Mouse (Mus musculus): ENCODE results near the gene Dars2. TPM values are rescaled to one million over a fixed set of nuclear protein-coding genes. Genes with fewer than 3 reads are reported as not detected.
"Not testable (repeated sequence)": the region's sequence is repeated elsewhere in the genome, so short reads cannot be mapped to it uniquely, and the experiment has no call there.

The Dars2 gene
- polyA plus RNA-seq, 1 experiment from 2014 or later, result 40.7 TPM

DNA sequence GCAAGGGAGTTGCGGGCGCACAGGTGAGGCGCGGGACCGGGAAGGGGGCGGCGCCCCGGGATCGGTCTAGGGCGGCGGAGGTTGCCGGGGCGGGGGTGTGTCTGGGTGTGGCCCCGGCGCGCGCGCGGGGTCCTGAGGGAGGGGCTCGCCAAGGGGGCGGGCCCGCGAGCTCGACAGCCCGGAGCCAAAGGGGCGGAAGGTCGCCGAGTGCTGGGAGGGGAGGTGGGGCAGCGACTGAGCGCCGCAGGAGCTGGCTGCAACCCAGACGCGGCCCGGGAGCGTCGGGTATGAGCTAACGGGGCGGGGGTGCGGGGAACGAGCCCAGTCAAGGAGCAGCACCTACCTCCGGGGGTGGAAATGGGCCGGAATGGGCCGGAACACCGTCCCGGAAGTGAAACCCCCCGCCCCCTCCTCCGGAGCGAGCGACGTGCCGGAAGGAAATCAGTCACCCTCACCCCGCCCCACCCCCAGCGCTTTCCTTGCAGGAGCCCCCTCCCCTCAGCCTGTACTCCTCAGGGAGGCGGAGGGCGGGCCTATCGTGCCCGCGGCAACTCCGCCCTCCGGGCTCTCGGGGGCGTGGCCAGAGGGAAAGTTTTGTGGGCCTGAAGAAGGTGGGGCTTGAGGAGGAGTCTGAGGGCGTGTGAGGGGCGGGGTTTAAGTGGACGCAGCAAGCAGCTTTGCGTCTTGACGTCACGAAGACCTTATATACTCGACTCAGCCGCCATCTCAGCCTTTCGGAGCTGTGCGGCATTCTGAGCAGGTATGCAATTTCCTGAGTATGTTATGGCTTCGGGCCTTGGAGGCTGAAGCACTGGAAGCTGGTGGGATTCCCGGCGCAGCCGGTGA is 35.8 kb downstream of the Dars2 start, which contains the start of gene Zbtb37:
Gene Zbtb37, minus strand, starts transcription at position 415 of the 846 bp plus-strand sequence.
- Histone ChIP-seq H3K4me1 (replicated peaks) (peaks cover 46% of the 10 kb centered on the region), H3K4me3 (replicated peaks) (peak within 1 kb of the TSS; percentile 87), H3K36me3 (peaks cover 56% of the 10 kb centered on the region), H3K4me2 (peak within 1 kb of the TSS; percentile 89), H3K27me3 (no peaks in the 10 kb centered on the region), H3K9ac (peak within 1 kb of the TSS; percentile 90), H3K27ac (peak within 1 kb of the TSS; percentile 98), H3K9me3 (replicated peaks) (no peaks in the 10 kb centered on the region)
- ATAC-seq (ENCODE audit: low read depth) (peak; percentile 79), DNase-seq (peak; percentile 99)
- under 1% methylated on average over 55 of the region's 76 CpGs for WGBS (ENCODE audit: insufficient replicate concordance)

DNA sequence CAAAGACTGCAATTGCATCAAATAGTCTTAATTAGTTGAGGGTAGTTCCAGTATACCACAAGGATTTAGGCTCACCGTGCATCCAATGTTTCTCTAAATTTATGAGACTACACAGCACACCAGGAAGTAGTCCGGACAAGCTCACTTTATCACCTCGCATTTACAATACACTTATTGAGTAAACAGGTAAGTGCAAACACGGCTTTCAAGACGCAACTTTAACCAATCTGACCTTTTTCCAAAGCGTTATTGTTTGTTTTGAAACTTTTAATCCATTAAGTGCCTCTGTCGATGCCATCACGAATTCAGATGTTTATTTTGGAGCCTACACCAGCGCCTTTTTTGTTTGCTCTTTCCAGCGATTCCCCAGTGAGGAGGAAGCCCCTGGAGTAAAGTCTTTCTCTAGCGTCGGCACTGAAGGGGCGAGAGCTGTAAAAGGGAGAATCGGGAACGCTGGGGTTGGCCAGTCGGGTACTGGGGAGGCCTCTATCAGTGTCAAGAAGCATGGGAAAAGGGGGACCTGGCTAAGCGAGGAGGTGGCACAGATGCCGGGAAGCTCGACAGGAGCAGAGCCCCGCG is 36.5 kb downstream of the Dars2 start:
- peaks cover 46% of the 10 kb centered on the region for H3K4me1 ChIP-seq (replicated peaks)
- peaks cover 50% of the 10 kb centered on the region for H3K36me3 ChIP-seq
- under 1% methylated on average over 21 of the region's 21 CpGs for WGBS (ENCODE audit: insufficient replicate concordance)
- peak overlapping the region; percentile 89 for H3K4me2 ChIP-seq
- no peak for DNase-seq
- H3K27me3 ChIP-seq, result no peaks in the 10 kb centered on the region
- H3K9ac ChIP-seq, result peak overlapping the region; percentile 90
- no peak for ATAC-seq (ENCODE audit: low read depth)
- H3K4me3 ChIP-seq (replicated peaks), result peak overlapping the region; percentile 87
- peak overlapping the region; percentile 98 for H3K27ac ChIP-seq
- H3K9me3 ChIP-seq (replicated peaks), result no peaks in the 10 kb centered on the region

DNA sequence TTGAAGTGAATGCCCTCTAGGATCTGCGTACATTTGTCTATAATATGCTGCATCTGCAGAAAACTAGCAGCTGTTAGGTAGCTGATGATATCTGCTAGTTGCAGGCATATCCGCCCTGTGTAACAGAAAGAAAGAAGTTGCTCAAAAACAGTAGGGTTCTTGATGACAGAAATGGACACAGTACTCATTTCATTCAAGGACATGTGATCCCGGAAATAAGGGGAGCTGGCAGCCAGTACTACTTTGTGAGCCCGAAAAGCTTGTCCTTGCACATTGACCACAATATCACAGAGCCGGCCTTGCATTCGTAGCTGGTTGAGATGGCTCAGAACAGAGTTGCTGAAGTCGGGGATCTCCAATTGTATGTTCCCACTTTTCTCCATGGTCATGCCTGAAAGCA is 38.1 kb downstream of the Dars2 start:
- Histone ChIP-seq H3K36me3 (peaks cover 34% of the 10 kb centered on the region), H3K9ac (peak overlapping the region; percentile 39)

DNA sequence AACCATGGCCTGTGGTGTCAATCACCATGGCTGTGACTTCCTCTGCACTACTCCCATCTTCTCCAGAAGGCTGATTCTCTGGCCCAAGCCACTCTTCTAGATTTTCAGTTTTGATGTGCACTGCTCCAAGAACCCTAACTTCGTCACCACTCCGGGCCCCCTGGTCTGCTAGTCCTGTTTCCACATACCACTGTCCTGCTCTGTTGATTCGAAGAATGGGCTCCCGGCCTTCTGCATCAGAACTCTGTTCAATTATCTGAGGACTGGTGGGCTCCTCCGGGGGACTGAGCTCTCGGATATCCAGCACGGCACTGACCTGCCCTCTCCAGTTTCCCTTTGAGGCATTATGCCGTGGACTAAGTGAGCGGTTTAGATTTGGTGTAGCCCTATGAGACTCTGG is 38.6 kb downstream of the Dars2 start:
- no peaks in the 10 kb centered on the region for H3K9me3 ChIP-seq (replicated peaks)
- H3K4me1 ChIP-seq (replicated peaks), result peaks cover 35% of the 10 kb centered on the region
- H3K36me3 ChIP-seq, result peaks cover 31% of the 10 kb centered on the region
- WGBS (ENCODE audit: insufficient replicate concordance), result 87% methylated on average over 9 of the region's 9 CpGs
- DNase-seq, result no peak
- H3K4me2 ChIP-seq, result no peak overlapping the region
- H3K27me3 ChIP-seq, result no peaks in the 10 kb centered on the region
- no peak overlapping the region for H3K4me3 ChIP-seq (replicated peaks)
- no peak overlapping the region; the same call in 1 of the 2 replicates for H3K9ac ChIP-seq
- H3K27ac ChIP-seq, result 0 out of 2 replicates have a peak overlapping the region, but pooled peaks have one; percentile 41
- no peak for ATAC-seq (ENCODE audit: low read depth)

More for the DNA sequence above, 38.1 kb downstream of the Dars2 start:
- H3K27me3 ChIP-seq, result no peaks in the 10 kb centered on the region
- H3K27ac ChIP-seq, result peak overlapping the region; percentile 41
- ATAC-seq (ENCODE audit: low read depth) (no peak), DNase-seq (no peak)
- WGBS (ENCODE audit: insufficient replicate concordance), result 69% methylated on average over 7 of the region's 7 CpGs
- H3K9me3 ChIP-seq (replicated peaks), result no peaks in the 10 kb centered on the region
- H3K4me2 ChIP-seq, result peak overlapping the region; percentile 29
- peaks cover 38% of the 10 kb centered on the region for H3K4me1 ChIP-seq (replicated peaks)
- no peak overlapping the region for H3K4me3 ChIP-seq (replicated peaks)

DNA sequence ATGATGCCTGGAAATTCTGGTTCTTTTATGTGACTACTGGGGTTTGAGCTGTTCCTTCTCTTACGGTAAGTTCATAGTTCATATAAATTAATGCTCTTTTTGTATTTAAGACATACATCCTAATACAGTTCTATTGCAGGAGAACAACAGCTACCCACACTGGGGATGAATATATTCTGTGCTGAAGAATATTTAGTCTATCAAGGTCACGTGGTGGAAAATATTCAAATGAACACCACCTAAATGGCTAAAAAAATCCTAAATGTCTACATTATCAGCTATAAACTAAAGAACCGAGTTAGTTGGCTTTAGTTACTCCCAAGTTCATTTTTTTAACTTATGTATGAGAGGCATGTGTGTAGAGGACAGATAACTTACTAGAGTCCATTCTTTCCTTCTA is 40.4 kb downstream of the Dars2 start:
- ATAC-seq (ENCODE audit: low read depth), result no peak
- Histone ChIP-seq H3K9me3 (replicated peaks) (no peaks in the 10 kb centered on the region), H3K4me1 (replicated peaks) (peaks cover 29% of the 10 kb centered on the region), H3K4me3 (replicated peaks) (no peak overlapping the region), H3K27me3 (no peaks in the 10 kb centered on the region), H3K36me3 (peaks cover 16% of the 10 kb centered on the region; the same call in 1 of the 2 replicates), H3K4me2 (no peak overlapping the region), H3K27ac (no peak overlapping the region), H3K9ac (no peak overlapping the region)
- no peak for DNase-seq
- WGBS (ENCODE audit: insufficient replicate concordance), result 70% methylated on average over 3 of the region's 3 CpGs

DNA sequence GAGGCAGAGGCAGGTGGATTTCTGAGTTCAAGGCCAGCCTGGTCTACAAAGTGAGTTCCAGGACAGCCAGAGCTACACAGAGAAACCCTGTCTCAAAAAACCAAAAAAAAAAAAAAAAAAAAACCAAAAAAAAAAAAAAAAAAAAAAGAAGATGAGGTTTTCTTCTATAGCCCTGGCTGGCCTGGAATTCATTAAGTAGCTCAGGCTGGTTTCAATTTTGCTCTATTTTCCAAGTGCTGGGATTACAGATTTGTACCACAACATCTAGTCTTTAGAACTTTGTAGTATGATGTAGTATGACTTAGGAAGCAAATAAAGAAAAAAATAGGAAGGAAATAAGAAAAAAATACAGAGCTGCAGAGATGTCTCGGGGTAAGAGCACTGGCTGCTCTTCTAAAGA is 42.0 kb downstream of the Dars2 start:
- not testable (repeated sequence) for H3K9me3 ChIP-seq (replicated peaks); H3K9ac ChIP-seq; DNase-seq; H3K4me2 ChIP-seq; H3K27me3 ChIP-seq; H3K4me3 ChIP-seq (replicated peaks); H3K27ac ChIP-seq; ATAC-seq (ENCODE audit: low read depth)
- Histone ChIP-seq H3K36me3 (peaks cover 16% of the 10 kb centered on the region; the same call in 1 of the 2 replicates), H3K4me1 (replicated peaks) (peaks cover 19% of the 10 kb centered on the region)
- 83% methylated on average over 1 of the region's 1 CpGs for WGBS (ENCODE audit: insufficient replicate concordance)

DNA sequence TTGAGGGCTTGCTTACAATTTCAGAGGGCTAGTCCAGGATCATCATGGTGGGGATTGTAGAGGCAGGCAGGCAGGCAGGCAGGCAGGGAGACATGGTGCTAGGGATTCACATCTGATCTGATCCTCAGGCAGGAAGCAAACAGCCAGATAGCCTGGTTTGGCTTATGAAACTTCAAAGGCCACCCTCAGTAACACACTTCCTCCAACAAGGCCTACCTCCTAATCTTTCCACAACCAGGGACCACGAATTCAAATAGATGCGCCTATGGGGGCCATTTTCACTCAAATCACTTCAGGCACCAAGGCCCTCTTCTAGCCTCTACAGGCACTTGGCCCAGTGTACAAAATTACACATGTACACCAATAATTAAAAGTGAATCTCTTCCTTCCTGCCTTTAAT is 43.3 kb downstream of the Dars2 start:
- DNase-seq (no peak), ATAC-seq (ENCODE audit: low read depth) (no peak)
- WGBS (ENCODE audit: insufficient replicate concordance), result 40% methylated on average over 2 of the region's 2 CpGs
- no peak overlapping the region for H3K9ac ChIP-seq
- H3K27me3 ChIP-seq, result no peaks in the 10 kb centered on the region
- H3K9me3 ChIP-seq (replicated peaks), result no peaks in the 10 kb centered on the region
- no peak overlapping the region for H3K4me2 ChIP-seq
- H3K4me1 ChIP-seq (replicated peaks), result peaks cover 7% of the 10 kb centered on the region
- no peak overlapping the region for H3K4me3 ChIP-seq (replicated peaks)
- peaks cover 14% of the 10 kb centered on the region; the same call in 1 of the 2 replicates for H3K36me3 ChIP-seq
- no peak overlapping the region for H3K27ac ChIP-seq

DNA sequence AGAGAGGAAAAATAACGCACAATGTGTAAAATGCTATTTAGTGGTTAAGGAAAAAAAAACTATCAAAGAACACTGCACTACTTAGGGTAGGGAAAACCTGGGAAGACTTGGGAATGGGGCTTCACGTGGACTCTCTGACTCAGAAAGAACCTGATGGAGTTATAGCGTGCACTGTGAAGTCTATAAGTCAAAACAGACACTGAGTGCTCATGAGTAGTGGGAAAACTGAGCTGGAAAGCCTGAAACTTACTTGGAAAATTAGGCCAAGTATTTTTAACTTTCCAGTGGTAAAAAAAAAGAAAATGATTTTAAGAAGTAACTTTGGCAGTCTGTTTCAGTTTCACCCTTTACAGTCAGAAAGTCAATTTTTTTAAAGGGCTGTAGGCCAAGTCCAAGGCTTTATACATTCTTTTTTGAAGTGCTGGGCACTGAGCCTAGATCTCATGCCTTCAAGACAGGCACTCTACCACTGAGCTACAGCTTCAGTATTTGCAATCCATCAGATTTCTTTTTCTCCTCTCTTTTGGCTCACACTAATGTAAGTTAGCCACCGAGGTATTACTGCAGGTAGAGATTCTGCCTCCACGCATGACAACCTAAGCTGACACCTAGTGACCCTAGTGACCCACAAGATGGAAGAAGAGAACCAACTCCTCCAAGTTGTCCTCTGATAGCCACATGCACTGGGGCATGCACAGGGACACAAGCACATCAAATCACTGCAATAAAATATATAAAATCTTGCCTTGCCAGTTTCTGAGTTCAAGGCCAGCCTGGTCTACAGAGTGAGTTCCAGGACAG is 44.8 kb downstream of the Dars2 start:
- no peak overlapping the region for H3K27ac ChIP-seq
- no peaks in the 10 kb centered on the region for H3K27me3 ChIP-seq
- no peak overlapping the region for H3K4me2 ChIP-seq
- WGBS (ENCODE audit: insufficient replicate concordance), result 83% methylated on average over 5 of the region's 5 CpGs
- H3K4me1 ChIP-seq (replicated peaks), result 0 out of 2 replicates have a peak, but pooled peaks cover 3% of the 10 kb centered on the region
- H3K36me3 ChIP-seq, result peaks cover 7% of the 10 kb centered on the region
- no peak overlapping the region for H3K4me3 ChIP-seq (replicated peaks)
- no peak overlapping the region for H3K9ac ChIP-seq
- DNase-seq, result no peak
- no peaks in the 10 kb centered on the region for H3K9me3 ChIP-seq (replicated peaks)
- ATAC-seq (ENCODE audit: low read depth), result no peak

DNA sequence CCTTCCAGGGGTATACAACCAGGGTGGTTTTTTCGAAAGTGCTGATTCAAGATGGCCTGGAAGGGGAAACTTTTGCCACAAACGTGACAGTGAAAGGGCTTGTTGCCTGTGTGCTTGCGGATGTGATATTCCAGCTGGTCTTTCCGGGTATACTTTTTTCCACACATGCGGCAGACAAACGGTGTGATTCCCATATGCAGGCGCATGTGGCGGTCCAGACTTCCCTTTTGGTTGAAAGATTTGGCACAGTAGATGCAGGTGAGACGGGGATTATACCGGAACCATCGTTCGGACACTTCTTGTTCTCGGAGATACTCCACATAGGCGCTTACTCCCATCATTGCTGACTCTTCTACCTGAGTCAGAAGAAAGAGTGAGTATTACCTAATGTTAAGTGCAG is 50.4 kb downstream of the Dars2 start:
- H3K4me3 ChIP-seq (replicated peaks), result no peak overlapping the region
- H3K9me3 ChIP-seq (replicated peaks), result no peaks in the 10 kb centered on the region
- H3K9ac ChIP-seq, result no peak overlapping the region
- H3K27me3 ChIP-seq, result no peaks in the 10 kb centered on the region
- DNase-seq, result no peak
- no peak overlapping the region for H3K27ac ChIP-seq
- H3K36me3 ChIP-seq, result peaks cover 22% of the 10 kb centered on the region
- 88% methylated on average over 14 of the region's 14 CpGs for WGBS (ENCODE audit: insufficient replicate concordance)
- no peak overlapping the region for H3K4me2 ChIP-seq
- no peak for ATAC-seq (ENCODE audit: low read depth)
- no peaks in the 10 kb centered on the region for H3K4me1 ChIP-seq (replicated peaks)

DNA sequence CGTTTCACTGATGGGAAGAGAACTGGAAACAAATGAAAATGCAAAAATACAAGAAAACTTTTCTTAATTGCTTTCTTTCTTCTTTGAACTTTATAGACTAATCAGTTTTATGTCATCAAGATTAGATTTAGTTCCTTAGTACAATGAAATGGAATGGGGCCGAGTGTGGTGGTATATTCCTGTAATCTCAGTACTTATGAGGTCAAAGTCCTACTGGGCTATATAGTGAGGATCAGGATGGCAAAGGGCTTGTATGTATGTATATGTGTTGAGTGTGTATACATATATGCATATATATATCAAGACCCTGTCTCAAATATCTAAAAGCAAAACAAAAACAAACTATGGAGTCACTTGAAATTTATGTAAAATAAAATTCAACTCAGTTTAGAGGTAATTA is 54.1 kb downstream of the Dars2 start:
- H3K27me3 ChIP-seq, result no peaks in the 10 kb centered on the region
- no peak for ATAC-seq (ENCODE audit: low read depth)
- H3K27ac ChIP-seq, result no peak overlapping the region
- 61% methylated on average over 2 of the region's 2 CpGs for WGBS (ENCODE audit: insufficient replicate concordance)
- no peaks in the 10 kb centered on the region for H3K4me1 ChIP-seq (replicated peaks)
- no peaks in the 10 kb centered on the region for H3K9me3 ChIP-seq (replicated peaks)
- no peak overlapping the region for H3K4me3 ChIP-seq (replicated peaks)
- H3K9ac ChIP-seq, result no peak overlapping the region
- H3K36me3 ChIP-seq, result peaks cover 26% of the 10 kb centered on the region
- no peak overlapping the region for H3K4me2 ChIP-seq
- DNase-seq, result no peak

DNA sequence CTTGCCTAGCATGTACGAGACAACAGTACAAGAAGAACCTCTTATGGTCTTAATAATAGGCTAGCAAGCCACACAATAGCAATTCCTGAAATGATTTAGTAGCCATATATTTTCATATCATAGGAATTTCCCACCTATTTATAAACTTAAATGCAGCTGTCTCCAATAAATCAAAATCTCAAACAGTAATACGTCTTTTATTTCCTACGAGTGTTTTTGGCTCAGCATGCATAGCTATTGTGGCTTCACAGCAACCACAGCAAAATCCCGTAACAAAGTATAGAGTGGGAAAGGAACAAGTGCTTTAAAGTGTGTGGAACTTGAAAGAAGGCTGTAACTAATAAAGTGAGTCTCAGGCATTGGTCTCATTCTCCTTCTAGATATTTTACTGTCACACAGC is 60.0 kb downstream of the Dars2 start:
- H3K36me3 ChIP-seq, result peaks cover 4% of the 10 kb centered on the region
- WGBS (ENCODE audit: insufficient replicate concordance), result 81% methylated on average over 4 of the region's 4 CpGs
- no peak overlapping the region for H3K4me2 ChIP-seq
- H3K27ac ChIP-seq, result no peak overlapping the region
- ATAC-seq (ENCODE audit: low read depth) (no peak), DNase-seq (no peak)
- H3K9ac ChIP-seq, result no peak overlapping the region
- no peak overlapping the region for H3K4me3 ChIP-seq (replicated peaks)
- H3K9me3 ChIP-seq (replicated peaks), result no peaks in the 10 kb centered on the region
- H3K27me3 ChIP-seq, result no peaks in the 10 kb centered on the region
- no peaks in the 10 kb centered on the region for H3K4me1 ChIP-seq (replicated peaks)
